Mouse (Mus musculus) heart, adult 2 months (tissue): ENCODE measurements around the gene Smox.

ENCODE experiments used
- CTCF ChIP-seq: fragments of 200-600 bp; IDR thresholded peaks from 2 replicates; pipeline ENCODE4 v1.8.1; 2022; ENCODE audit warnings: antibody characterized with exemption, mild to moderate bottlenecking, moderate library complexity
- EP300 ChIP-seq: fragments of 200-500 bp; IDR thresholded peaks from 2 replicates; pipeline ENCODE4 v1.6.1; 2011; ENCODE audit warnings: low read depth, low read length, control low read depth; ENCODE audit not compliant: insufficient read depth
- POLR2A ChIP-seq: fragments of 200-500 bp; IDR thresholded peaks from 2 replicates; pipeline ENCODE4 v1.6.1; 2011; ENCODE audit warnings: mild to moderate bottlenecking, low read depth, low read length, control low read depth; ENCODE audit not compliant: insufficient read depth

DNA sequence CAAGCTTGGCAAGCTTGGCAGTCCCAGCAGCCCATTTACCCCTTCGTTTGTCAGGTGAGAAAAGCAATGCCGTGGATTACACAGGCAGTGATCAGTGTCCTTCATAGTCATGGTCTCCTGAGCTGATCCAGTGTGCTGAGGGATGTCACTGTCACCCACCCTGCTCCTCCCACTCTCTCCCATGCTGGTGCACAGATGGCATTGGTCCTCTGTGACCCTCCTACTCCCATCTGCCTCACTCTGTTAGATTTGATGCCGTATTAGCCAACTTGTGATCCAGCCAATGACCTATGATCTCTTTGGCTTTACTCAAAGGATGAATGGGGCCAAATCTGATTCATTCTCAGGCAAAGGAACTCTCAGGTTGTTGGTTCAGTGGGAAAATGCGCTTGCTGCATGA is 50.4 kb downstream of the Smox start:
- TF ChIP-seq POLR2A (no peak), CTCF (no peak), EP300 (no peak)
